13 mouse cellular contexts compared by ENCODE assay signal in genomic region chr16:33810002-33810401, GRCm38 (mm10). TPM values are rescaled to one million over a fixed set of nuclear protein-coding genes. Genes with fewer than 3 reads are reported as not detected.
DNase-seq lines count a peak whose midpoint lies in the region; TF ChIP-seq lines count a peak whose summit lies in the region.
"Had no signal": no experiment of that assay in that cellular context is flagged by ENCODE, and none has a peak within 500 bp of the region (broad histone marks: within the 10 kb centered on the region; RNA-seq: fewer than 3 reads in every experiment).

No protein-coding gene starts in this region.

- no peaks in the 10 kb centered on the region for H3K4me1 ChIP-seq in cortical plate, adult 2 months (ENCODE audit: control insufficient read depth, insufficient read depth, low read length)
- H3K4me1 ChIP-seq: forebrain, embryonic 10.5 days; liver, embryonic 15.5 days; stomach, embryonic 15.5 days had no signal

- DNase-seq in layer of hippocampus, adult 2 months (ENCODE audit: low spot score in 2 of 2): no peak
- DNase-seq in layer of hippocampus, adult 9-11 months: no peak
- peak; percentile 37 for DNase-seq in 3T3-L1 (ENCODE audit: low read depth, low spot score)
- DNase-seq in CD4-positive helper T cell, adult 2 months (ENCODE audit: low read depth, low spot score): peak; percentile 39
- no peak for DNase-seq in urinary bladder, postnatal 10 days (ENCODE audit: low spot score)
- DNase-seq in cerebellum, postnatal 14 days: no peak
- DNase-seq: heart, postnatal 36 days; kidney, adult 18-20 months; layer of hippocampus, postnatal 36 days had no signal

- no peak overlapping the region for H3K27ac ChIP-seq in layer of hippocampus, adult 2 months
- H3K27ac ChIP-seq in cortical plate, adult 2 months (ENCODE audit: insufficient read depth, low read length): no peak overlapping the region
- H3K27ac ChIP-seq: forebrain, embryonic 10.5 days; liver, embryonic 15.5 days; stomach, embryonic 15.5 days had no signal

- no peak overlapping the region for H3K4me3 ChIP-seq in layer of hippocampus, adult 2 months
- no peak overlapping the region for H3K4me3 ChIP-seq in cortical plate, adult 2 months (ENCODE audit: insufficient read depth, low read length)
- H3K4me3 ChIP-seq: forebrain, embryonic 10.5 days; liver, embryonic 15.5 days; stomach, embryonic 15.5 days had no signal

- TF ChIP-seq POLR2A in cortical plate, adult 2 months (IDR thresholded peaks at IDR 0.05; ENCODE audit: extremely low read depth, insufficient read depth, low read length): no peak

- peak; percentile 45 for TF ChIP-seq CTCF in layer of hippocampus, adult 2 months (conservative IDR thresholded peaks at IDR 0.05)
- TF ChIP-seq CTCF in cortical plate, adult 2 months (IDR thresholded peaks at IDR 0.05; ENCODE audit: extremely low read depth, insufficient read depth, low read length): peak; percentile 36

RNA-seq across cellular contexts. Expression of gene Muc13, which starts 16.2 kb away (rescaled TPM):
- total RNA-seq in layer of hippocampus, adult 2 months (2021): not detected
- polyA plus RNA-seq in cortical plate, adult 2 months (2012; rRNA removed): 0.06 and 0.10 TPM in 2 replicates
- total RNA-seq: layer of hippocampus, postnatal 36 days had no signal

RNA-seq across cellular contexts. Expression of gene Itgb5, which starts 19.5 kb away (rescaled TPM):
- total RNA-seq in layer of hippocampus, adult 2 months (2021): 10 to 100 TPM; 40.2 to 40.5 TPM
- 43.0 and 44.7 TPM in 2 replicates for polyA plus RNA-seq in cortical plate, adult 2 months (2012; rRNA removed)

Comparison
In these comparisons a context has a peak if more than half of its experiments do, and no peak if none do; other contexts are left out.
1. DNase-seq: peak in 3T3-L1 (single experiment) and CD4-positive helper T cell, adult 2 months (single experiment); none in layer of hippocampus, adult 2 months (0 of 2), layer of hippocampus, adult 9-11 months (single experiment), urinary bladder, postnatal 10 days (single experiment) and cerebellum, postnatal 14 days (0 of 2).